Mouse (Mus musculus) forebrain, embryonic 10.5 days (tissue): ENCODE data around the gene Fiz1. TPM values are rescaled to one million over a fixed set of nuclear protein-coding genes. Genes with fewer than 3 reads are reported as not detected.
A peak's percentile ranks its signal among the peaks of the same experiment; 100 is the strongest.

Source experiments
- DNase-seq: peaks from one replicate; pipeline ENCODE4 v3.0.0-alpha.2; 2017; ENCODE audit warnings: low spot score; ENCODE audit errors: extremely low spot score
- H3K27ac ChIP-seq: fragments of 300-500 bp; sonication (generic); 2 replicates; pipeline ENCODE4 v1.5.1; 2016; ENCODE audit warnings: mild to moderate bottlenecking
- H3K27me3 ChIP-seq: fragments of 300-500 bp; sonication (generic); 2 replicates; pipeline ENCODE4 v1.6.1; 2016; ENCODE audit warnings: mild to moderate bottlenecking; ENCODE audit not compliant: poor library complexity, severe bottlenecking
- H3K36me3 ChIP-seq: fragments of 300-500 bp; sonication (generic); replicated peaks from 2 replicates; pipeline ENCODE4 v1.6.1; 2016; ENCODE audit warnings: mild to moderate bottlenecking, moderate library complexity
- H3K4me1 ChIP-seq: fragments of 300-500 bp; sonication (generic); 2 replicates; pipeline ENCODE4 v1.6.1; 2016
- H3K4me3 ChIP-seq: fragments of 300-500 bp; sonication (generic); 2 replicates; pipeline ENCODE4 v1.5.1; 2016; ENCODE audit warnings: mild to moderate bottlenecking, moderate library complexity
- H3K9me3 ChIP-seq: fragments of 300-500 bp; sonication (generic); 2 replicates; pipeline ENCODE4 v1.6.1; 2016; ENCODE audit warnings: mild to moderate bottlenecking, moderate library complexity
- WGBS: fragments of 180-500 bp; shearing (Covaris S2); methylation state at CpG from one replicate; pipeline ENCODE4 v1.1.7; 2016; 5-methylcytosine and 5-hydroxymethylcytosine counted together
- polyA plus RNA-seq: library from polyadenylated mRNA; unstranded; fragments of >200 nt; fragmentation: Nextera tagmentation; extraction: Ambion mirVana; gene quantifications from 2 replicates; pipeline ENCODE4 v1.2.1, GENCODE M21; 2016

The Fiz1 gene
- polyA plus RNA-seq, 1 experiment from 2014 or later, result 54.0 TPM

DNA sequence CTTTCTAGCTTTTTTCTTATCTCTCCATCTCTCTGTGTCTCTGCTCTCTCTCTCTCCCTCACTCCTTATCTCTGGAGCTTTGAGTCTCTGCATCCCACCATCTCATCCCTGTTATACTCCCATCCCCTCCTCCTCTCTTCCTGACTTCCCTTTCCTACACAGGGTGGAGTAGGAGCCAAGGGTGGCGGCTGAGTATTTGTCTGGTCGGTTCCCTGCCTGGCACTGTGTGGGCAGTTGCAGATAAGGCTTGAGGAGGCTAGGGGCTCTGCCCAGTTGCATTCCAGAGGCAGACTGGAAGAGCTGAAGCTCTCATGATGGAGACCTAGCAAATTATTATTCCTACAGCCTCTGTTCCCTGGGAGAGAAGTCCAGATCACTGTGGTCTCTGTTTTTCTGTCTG is 26.2 kb downstream of the Fiz1 start:
- peaks cover 18% of the 10 kb centered on the region for H3K27me3 ChIP-seq
- 64% methylated on average over 2 of the region's 2 CpGs for WGBS
- no peak overlapping the region for H3K27ac ChIP-seq

GRCm38 (mm10) chr7:4976832-4977231 is 37.7 kb downstream of the Fiz1 start:
- H3K36me3 ChIP-seq, result no peaks in the 10 kb centered on the region
- DNase-seq, result no peak

More for the DNA sequence above, 26.2 kb downstream of the Fiz1 start:
- Histone ChIP-seq H3K4me3 (no peak overlapping the region), H3K4me1 (peaks cover 3% of the 10 kb centered on the region; the same call in 1 of the 2 replicates), H3K36me3 (peaks cover 28% of the 10 kb centered on the region), H3K9me3 (peaks cover 18% of the 10 kb centered on the region)
- no peak for DNase-seq

DNA sequence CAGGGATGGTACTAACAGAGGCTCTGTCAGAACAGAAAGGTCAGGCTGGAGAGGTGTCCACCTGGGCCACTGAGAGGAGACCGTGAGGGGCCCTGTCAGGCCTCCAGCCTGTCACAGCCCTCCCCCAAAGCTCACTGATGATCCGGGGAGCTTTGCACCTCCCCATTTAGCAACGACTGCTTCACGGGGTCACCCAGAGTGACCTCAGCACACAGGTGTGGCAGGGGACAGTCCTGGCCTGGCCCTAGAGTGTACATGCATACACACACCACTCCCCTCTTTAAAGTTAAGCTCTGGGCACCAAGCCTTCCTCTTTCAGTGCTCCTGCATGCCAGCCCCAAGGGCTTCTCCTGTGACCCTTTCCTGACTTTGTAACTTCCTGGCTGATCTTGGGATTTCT is 39.0 kb downstream of the Fiz1 start:
- peaks cover 3% of the 10 kb centered on the region; the same call in 1 of the 2 replicates for H3K9me3 ChIP-seq
- DNase-seq, result no peak
- no peak overlapping the region for H3K27ac ChIP-seq
- 65% methylated on average over 4 of the region's 4 CpGs for WGBS
- no peak overlapping the region for H3K4me3 ChIP-seq
- H3K27me3 ChIP-seq, result no peaks in the 10 kb centered on the region
- peaks cover 15% of the 10 kb centered on the region for H3K4me1 ChIP-seq
- no peaks in the 10 kb centered on the region for H3K36me3 ChIP-seq

More at GRCm38 (mm10) chr7:4976832-4977231, 37.7 kb downstream of the Fiz1 start:
- Histone ChIP-seq H3K4me3 (no peak overlapping the region), H3K27ac (no peak overlapping the region), H3K9me3 (peaks cover 3% of the 10 kb centered on the region; the same call in 1 of the 2 replicates), H3K27me3 (no peaks in the 10 kb centered on the region), H3K4me1 (peaks cover 2% of the 10 kb centered on the region; the same call in 1 of the 2 replicates)
- 92% methylated on average over 7 of the region's 7 CpGs for WGBS

DNA sequence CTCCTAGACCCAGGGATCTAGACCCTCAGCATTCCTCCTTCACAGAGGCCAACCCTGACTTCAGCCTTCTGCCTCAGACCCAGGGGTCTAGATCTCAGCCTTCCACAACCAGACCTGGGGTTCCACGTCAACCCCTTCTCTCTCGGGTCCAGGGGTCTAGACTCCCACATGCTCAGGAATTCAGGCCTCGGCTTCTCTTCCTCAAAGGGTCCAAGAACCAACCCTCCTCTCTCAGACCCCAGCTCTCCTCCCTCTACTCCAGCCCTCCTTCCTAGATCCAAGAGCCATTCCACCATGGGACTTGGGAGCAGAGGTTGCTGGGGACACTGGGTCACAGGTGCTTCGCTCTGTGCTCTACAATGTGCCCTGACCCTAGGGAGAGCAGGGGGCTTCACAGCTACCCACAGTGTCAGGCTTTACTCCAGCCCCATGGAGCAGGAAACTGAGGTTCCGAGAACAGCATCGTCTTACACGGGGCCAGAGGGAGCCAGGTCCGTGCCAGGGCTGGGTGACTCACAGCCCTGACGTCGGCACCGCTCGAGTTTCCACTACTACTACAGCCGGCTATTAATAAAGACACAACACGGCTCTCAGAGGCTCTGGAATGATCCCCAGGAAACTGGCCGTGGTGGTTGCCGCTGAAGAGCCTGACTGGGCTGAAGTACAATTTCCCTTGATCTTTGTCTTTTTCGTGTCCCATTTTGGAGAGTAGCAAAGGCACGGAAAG is 42.0 kb downstream of the Fiz1 start:
- Histone ChIP-seq H3K4me3 (no peak overlapping the region), H3K36me3 (no peaks in the 10 kb centered on the region), H3K9me3 (peaks cover 3% of the 10 kb centered on the region; the same call in 1 of the 2 replicates), H3K27me3 (no peaks in the 10 kb centered on the region), H3K27ac (0 out of 2 replicates have a peak overlapping the region, but pooled peaks have one; percentile 1), H3K4me1 (peaks cover 17% of the 10 kb centered on the region)
- 81% methylated on average over 18 of the region's 18 CpGs for WGBS
- no peak for DNase-seq

DNA sequence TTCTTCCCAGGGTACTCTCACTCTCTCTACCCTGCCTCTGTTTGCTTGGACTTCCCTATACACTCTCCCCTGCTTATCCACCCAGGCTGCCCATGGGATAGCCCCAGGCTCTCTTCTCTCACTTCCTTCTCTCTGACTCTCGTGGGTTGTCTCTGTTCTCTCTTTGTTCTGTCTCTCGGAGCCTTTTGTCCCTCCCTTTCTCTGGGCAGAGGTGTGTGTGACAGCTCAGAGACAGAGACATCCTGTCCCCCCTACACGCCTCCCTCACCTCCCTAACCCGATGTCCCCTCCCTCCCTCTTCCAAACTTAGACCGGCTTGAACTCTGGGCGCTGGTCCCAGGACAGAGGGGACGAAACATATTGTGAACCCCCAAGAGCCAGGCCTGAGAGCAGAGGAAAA is 42.8 kb downstream of the Fiz1 start:
- 30% methylated on average over 7 of the region's 7 CpGs for WGBS
- H3K27me3 ChIP-seq, result no peaks in the 10 kb centered on the region
- H3K27ac ChIP-seq, result 0 out of 2 replicates have a peak overlapping the region, but pooled peaks have one; percentile 1
- peaks cover 17% of the 10 kb centered on the region for H3K4me1 ChIP-seq
- H3K36me3 ChIP-seq, result no peaks in the 10 kb centered on the region
- H3K4me3 ChIP-seq, result no peak overlapping the region
- no peak for DNase-seq
- no peaks in the 10 kb centered on the region for H3K9me3 ChIP-seq

- Histone ChIP-seq H3K27me3 (no peaks in the 10 kb centered on the region), H3K36me3 (no peaks in the 10 kb centered on the region), H3K9me3 (no peaks in the 10 kb centered on the region), H3K4me3 (no peak within 1 kb of the TSS), H3K27ac (0 out of 2 replicates have a peak within 1 kb of the TSS, but pooled peaks have one; percentile 37), H3K4me1 (peaks cover 17% of the 10 kb centered on the region)
- DNase-seq, result no peak
- 44% methylated on average over 6 of the region's 6 CpGs for WGBS
Measured at GRCm38 (mm10) chr7:4971068-4971467, 43.4 kb downstream of the Fiz1 start, which contains the start of gene Sbk3. Gene Sbk3 (minus strand): TSS chr7:4971168.

DNA sequence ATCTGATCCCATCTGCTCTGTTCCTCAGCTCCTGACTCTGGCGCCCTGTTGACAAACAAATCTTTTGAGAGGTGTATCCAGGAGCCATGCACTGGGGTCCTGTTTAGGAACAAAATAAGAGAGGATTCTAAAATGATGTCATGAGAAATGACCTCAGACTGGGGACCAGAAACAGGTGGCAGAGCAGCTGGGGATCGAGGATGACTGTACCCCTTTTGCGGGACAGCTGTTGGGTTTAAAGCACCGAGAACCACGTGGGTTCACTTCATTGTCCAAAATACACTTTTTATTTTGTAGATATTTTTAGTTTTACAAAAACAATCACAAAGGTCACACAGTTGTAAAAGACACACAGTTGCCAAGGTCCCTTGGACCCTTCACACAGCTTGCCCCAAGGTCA is 49.5 kb downstream of the Fiz1 start:
- no peak for DNase-seq
- no peaks in the 10 kb centered on the region for H3K27me3 ChIP-seq
- H3K4me1 ChIP-seq, result peaks cover 7% of the 10 kb centered on the region
- H3K4me3 ChIP-seq, result no peak overlapping the region
- WGBS, result 81% methylated on average over 5 of the region's 5 CpGs
- no peaks in the 10 kb centered on the region for H3K36me3 ChIP-seq
- H3K27ac ChIP-seq, result no peak overlapping the region
- no peaks in the 10 kb centered on the region for H3K9me3 ChIP-seq

DNA sequence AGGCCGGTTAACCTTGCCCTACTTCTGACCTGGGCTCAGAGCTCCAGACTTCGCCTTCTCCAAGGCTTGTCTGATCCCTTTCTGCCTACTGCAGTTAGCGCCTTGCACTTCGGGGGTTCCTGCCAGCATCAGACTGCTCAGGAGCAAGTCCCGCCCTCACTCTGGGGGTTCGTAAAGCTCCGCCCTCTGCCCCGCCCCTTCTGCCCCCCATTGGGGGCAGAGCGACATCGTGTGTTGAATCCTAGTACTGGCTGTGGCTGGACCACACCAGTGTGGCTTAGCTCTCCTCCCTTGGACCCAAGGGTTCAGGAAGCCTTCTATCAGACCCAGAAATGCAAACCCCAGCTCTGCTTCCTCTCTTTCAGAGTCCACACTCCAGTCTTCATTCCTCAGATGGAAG is 50.2 kb downstream of the Fiz1 start, which contains the start of gene Sbk2:
Gene Sbk2, minus strand, starts transcription at position 135 of the 400 bp plus-strand sequence.
- peak; percentile 55 for DNase-seq
- H3K4me1 ChIP-seq, result peaks cover 7% of the 10 kb centered on the region
- no peaks in the 10 kb centered on the region for H3K36me3 ChIP-seq
- peak within 1 kb of the TSS; percentile 19 for H3K4me3 ChIP-seq
- H3K27me3 ChIP-seq, result no peaks in the 10 kb centered on the region
- H3K27ac ChIP-seq, result no peak within 1 kb of the TSS
- WGBS, result 8% methylated on average over 10 of the region's 10 CpGs
- H3K9me3 ChIP-seq, result no peaks in the 10 kb centered on the region

DNA sequence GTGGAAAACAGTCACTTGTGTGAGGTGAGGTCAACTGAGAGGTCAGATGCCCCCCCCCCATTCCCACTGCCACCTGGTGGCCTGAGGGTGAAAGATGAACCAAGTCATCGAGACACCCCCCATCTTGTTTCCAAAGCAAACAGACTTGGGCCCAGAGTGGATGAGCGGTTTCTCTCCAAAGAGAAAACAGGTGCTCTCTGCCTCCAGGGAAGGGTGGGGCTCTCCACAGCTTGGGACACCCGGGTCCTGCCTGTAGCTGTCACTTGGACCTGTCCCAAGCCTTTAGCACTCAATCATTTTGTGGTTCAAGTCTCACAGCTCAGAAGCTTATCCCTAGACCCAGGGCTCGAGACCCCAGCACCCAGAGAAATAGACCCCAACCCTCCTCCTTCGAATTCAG is 51.0 kb downstream of the Fiz1 start:
- DNase-seq, result no peak
- H3K9me3 ChIP-seq, result no peaks in the 10 kb centered on the region
- no peaks in the 10 kb centered on the region for H3K36me3 ChIP-seq
- no peaks in the 10 kb centered on the region for H3K27me3 ChIP-seq
- 80% methylated on average over 5 of the region's 5 CpGs for WGBS
- H3K4me3 ChIP-seq, result no peak overlapping the region
- no peak overlapping the region for H3K27ac ChIP-seq
- H3K4me1 ChIP-seq, result peaks cover 7% of the 10 kb centered on the region

DNA sequence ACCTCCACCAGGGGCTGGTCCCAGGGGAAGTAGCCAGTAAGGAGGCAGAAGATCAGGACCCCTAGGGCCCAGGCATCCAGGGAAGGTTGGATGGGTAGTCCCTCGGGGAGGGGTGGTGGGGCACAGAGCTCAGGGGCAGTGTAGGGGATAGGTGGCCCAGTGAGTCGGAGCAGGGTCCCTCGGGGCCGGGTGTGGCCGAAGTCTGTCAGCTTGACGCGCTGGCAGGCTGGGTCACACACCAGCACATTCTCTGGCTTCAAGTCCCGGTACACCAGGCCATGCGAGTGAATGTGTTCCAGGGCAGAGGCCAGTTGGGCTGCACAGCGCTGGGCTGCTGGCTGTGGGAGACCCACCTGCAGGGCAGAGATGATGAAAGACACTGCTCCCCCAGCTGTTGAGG is 57.1 kb downstream of the Fiz1 start:
- WGBS, result 88% methylated on average over 10 of the region's 10 CpGs
- Histone ChIP-seq H3K9me3 (no peaks in the 10 kb centered on the region), H3K36me3 (no peaks in the 10 kb centered on the region), H3K27ac (no peak overlapping the region), H3K27me3 (no peaks in the 10 kb centered on the region), H3K4me1 (no peaks in the 10 kb centered on the region), H3K4me3 (no peak overlapping the region)
- DNase-seq, result no peak

Other genes with a start within 250 kb of the Fiz1 start
- gene Fam71e2, start 243.4 kb downstream of the Fiz1 start, polyA plus RNA-seq, result not detected in 2 replicates
- not detected in 2 replicates for gene Il11, start 231.8 kb downstream of the Fiz1 start, polyA plus RNA-seq
- gene Tmem190, start 231.8 kb downstream of the Fiz1 start, polyA plus RNA-seq, result 0.34 TPM in 1 of 2 replicates, not detected in the other
- gene Tmem238, start 225.0 kb downstream of the Fiz1 start, polyA plus RNA-seq, result 3.9 and 4.4 TPM in 2 replicates
- 374 and 397 TPM in 2 replicates for gene Rpl28, start 221.8 kb downstream of the Fiz1 start, polyA plus RNA-seq
- gene Ube2s, start 202.1 kb downstream of the Fiz1 start, polyA plus RNA-seq, result 399 and 408 TPM in 2 replicates
- 0.47 and 0.79 TPM in 2 replicates for gene Shisa7, start 170.0 kb downstream of the Fiz1 start, polyA plus RNA-seq
- 2.6 and 2.9 TPM in 2 replicates for gene Isoc2b, start 144.4 kb downstream of the Fiz1 start, polyA plus RNA-seq
- gene Isoc2a, start 137.5 kb downstream of the Fiz1 start, polyA plus RNA-seq, result 0.73 and 1.0 TPM in 2 replicates
- gene Gm36210, start 108.2 kb downstream of the Fiz1 start, polyA plus RNA-seq, result 0.12 and 0.22 TPM in 2 replicates
- gene Zfp628, start 99.5 kb downstream of the Fiz1 start, polyA plus RNA-seq, result 4.1 and 4.2 TPM in 2 replicates
- 8.1 and 8.3 TPM in 2 replicates for gene Nat14, start 92.7 kb downstream of the Fiz1 start, polyA plus RNA-seq
- 1.2 and 1.3 TPM in 2 replicates for gene Ssc5d, start 88.9 kb downstream of the Fiz1 start, polyA plus RNA-seq
- gene Sbk2, start 50.3 kb downstream of the Fiz1 start, polyA plus RNA-seq, result 0.11 TPM in 1 of 2 replicates, not detected in the other
- 0.10 TPM in 1 of 2 replicates, not detected in the other for gene Sbk3, start 43.5 kb downstream of the Fiz1 start, polyA plus RNA-seq
- 27.3 and 28.7 TPM in 2 replicates for gene Zfp579, start 18.5 kb downstream of the Fiz1 start, polyA plus RNA-seq
- gene Zfp524, start 282 bp downstream of the Fiz1 start, polyA plus RNA-seq, result 8.4 and 9.4 TPM in 2 replicates
- 1.0 and 1.1 TPM in 2 replicates for gene Gm44973, start 799 bp upstream of the Fiz1 start, polyA plus RNA-seq
- 5.1 and 5.7 TPM in 2 replicates for gene Zfp865, start 5.7 kb upstream of the Fiz1 start, polyA plus RNA-seq
- gene Ccdc106, start 5.9 kb upstream of the Fiz1 start, polyA plus RNA-seq, result 4.7 and 6.6 TPM in 2 replicates
- gene 4632433K11Rik, start 19.4 kb upstream of the Fiz1 start, polyA plus RNA-seq, result not detected in 2 replicates
- 3.0 and 3.8 TPM in 2 replicates for gene Zfp784, start 23.7 kb upstream of the Fiz1 start, polyA plus RNA-seq
- gene Zfp580, start 36.8 kb upstream of the Fiz1 start, polyA plus RNA-seq, result 38.0 and 38.8 TPM in 2 replicates
- gene U2af2, start 47.4 kb upstream of the Fiz1 start, polyA plus RNA-seq, result 181 and 196 TPM in 2 replicates
- gene Epn1, start 65.5 kb upstream of the Fiz1 start, polyA plus RNA-seq, result 53.5 and 54.6 TPM in 2 replicates
- not detected in 2 replicates for gene Rfpl4, start 102.3 kb upstream of the Fiz1 start, polyA plus RNA-seq
- 0.24 TPM in 1 of 2 replicates, not detected in the other for gene Rasl2-9, start 111.3 kb upstream of the Fiz1 start, polyA plus RNA-seq
- 0.01 TPM in 1 of 2 replicates, not detected in the other for gene Vmn1r55, start 135.0 kb upstream of the Fiz1 start, polyA plus RNA-seq
- gene Vmn1r56, start 182.1 kb upstream of the Fiz1 start, polyA plus RNA-seq, result not detected in 2 replicates
- not detected in 2 replicates for gene Vmn1r57, start 203.8 kb upstream of the Fiz1 start, polyA plus RNA-seq